In the genomic region with DNA sequence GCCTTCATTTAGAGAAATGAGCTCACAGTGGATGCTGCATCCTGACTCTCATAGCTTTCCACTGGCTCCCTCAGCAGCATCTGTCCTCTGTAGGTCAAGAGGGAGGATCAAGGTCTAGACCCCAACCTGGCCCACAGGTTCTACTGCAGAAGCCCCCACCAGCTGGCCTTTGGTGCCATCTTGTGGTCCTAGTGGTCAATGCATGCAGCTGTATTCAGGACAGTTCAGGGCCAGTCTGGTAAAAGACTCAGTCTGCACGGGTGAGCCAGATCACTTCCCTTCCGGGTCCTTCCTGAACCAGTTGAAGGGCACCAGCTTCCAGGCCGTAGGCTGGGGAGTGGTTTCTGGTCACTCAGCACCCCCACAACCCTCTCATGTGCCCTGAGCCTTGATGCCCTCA, we compare ENCODE assay signal across 8 mouse cellular contexts. TPM values are rescaled to one million over a fixed set of nuclear protein-coding genes. Genes with fewer than 3 reads are reported as not detected.
DNase-seq lines count a peak whose midpoint lies in the region; ATAC-seq and TF ChIP-seq lines count a peak whose summit lies in the region.

No protein-coding gene starts in this region.

- H3K4me3 ChIP-seq in lung, embryonic 14.5 days (ENCODE audit: low read depth, low read length), result no peak overlapping the region

- H3K9me3 ChIP-seq in lung, embryonic 14.5 days (ENCODE audit: low read depth, low read length), result no peaks in the 10 kb centered on the region

- H3K9ac ChIP-seq in lung, embryonic 14.5 days, result no peak overlapping the region

- intact Hi-C loops in heart, postnatal 10 days (cut with DNase I), result loop anchor here (1.0 to 10.0 kb wide), 2 partner anchors 31 to 187 kb away; no protein-coding TSS in a partner anchor

- H3K27me3 ChIP-seq in lung, embryonic 14.5 days (ENCODE audit: insufficient read depth, low read length), result no peaks in the 10 kb centered on the region

- H3K27ac ChIP-seq in lung, embryonic 14.5 days (ENCODE audit: low read depth), result no peak overlapping the region

- no peaks in the 10 kb centered on the region for H3K4me1 ChIP-seq in lung, embryonic 14.5 days (ENCODE audit: insufficient read depth)

- H3K4me2 ChIP-seq in lung, embryonic 14.5 days, result no peak overlapping the region

- ATAC-seq in lung, embryonic 14.5 days (ENCODE audit: insufficient read depth), result no peak

- peak; percentile 96 for TF ChIP-seq CTCF in lung, embryonic 14.5 days (IDR thresholded peaks at IDR 0.05; ENCODE audit: low read depth)

- peak; percentile 52 to 54 for DNase-seq in B cell, adult 2 months
- peak; percentile 80 for DNase-seq in ZHBTc4 (ENCODE audit: low read depth, low spot score)
- DNase-seq in embryo, embryonic 10 days (ENCODE audit: low spot score), result peak; percentile 84
- DNase-seq in heart, postnatal 10 days, result peak; percentile 71 to 85
- peak; percentile 77 for DNase-seq in layer of hippocampus, adult 11-12 months (ENCODE audit: low spot score)
- DNase-seq in lung, embryonic 14.5 days, result peak; percentile 83
- peak; percentile 70 for DNase-seq in retina, postnatal 7 days (ENCODE audit: low read depth, low spot score)
- DNase-seq in yolk sac, embryonic 10.5 days (ENCODE audit: low spot score), result peak; percentile 48

- H3K36me3 ChIP-seq in lung, embryonic 14.5 days (ENCODE audit: insufficient read depth), result no peaks in the 10 kb centered on the region

- 14% methylated on average over 3 of the region's 3 CpGs for WGBS in lung, embryonic 14.5 days

RNA-seq across cellular contexts. Expression of gene Sstr5, which starts 10.7 kb away (rescaled TPM):
- total RNA-seq in heart, postnatal 10 days (2021), result not detected
- 0.15 TPM in 1 of 2 replicates, not detected in the other for polyA plus RNA-seq in lung, embryonic 14.5 days (2014; fragmentation: Nextera tagmentation; extraction: Ambion mirVana)

RNA-seq across cellular contexts. Expression of gene Tekt4, which starts 53.4 kb away (rescaled TPM):
- total RNA-seq in heart, postnatal 10 days (2021), result not detected
- 0.18 and 0.20 TPM in 2 replicates for polyA plus RNA-seq in lung, embryonic 14.5 days (2014; fragmentation: Nextera tagmentation; extraction: Ambion mirVana)
